Mouse (Mus musculus) ES-E14 (cell line): ENCODE results near the gene Glis2. TPM values are rescaled to one million over a fixed set of nuclear protein-coding genes. Genes with fewer than 3 reads are reported as not detected.

Source experiments
- DNase-seq: peaks from one replicate; pipeline ENCODE4 v3.0.0-alpha.2; 2013; ENCODE audit warnings: low read depth, low spot score
- H3K27ac ChIP-seq: 2 replicates; pipeline ENCODE4 v1.5.1; 2012; ENCODE audit warnings: low read depth, mild to moderate bottlenecking, low read length, moderate library complexity, mixed read lengths; ENCODE audit not compliant: poor library complexity, insufficient read depth, severe bottlenecking
- H3K36me3 ChIP-seq: 2 replicates; pipeline ENCODE4 v1.6.1; 2012; ENCODE audit warnings: mild to moderate bottlenecking, low read length, moderate library complexity, mixed read lengths; ENCODE audit not compliant: control insufficient read depth, poor library complexity, insufficient read depth, severe bottlenecking
- H3K4me1 ChIP-seq, 2 experiments: fragments of 150-350 bp in 1 of 2; sonication (generic) in 1 of 2; 2 replicates each; pipeline ENCODE4 v1.6.1; 2012; ENCODE audit warnings: low read length in 2 of 2, mild to moderate bottlenecking in 1 of 2, mixed read lengths in 1 of 2; ENCODE audit not compliant: control insufficient read depth in 2 of 2, insufficient read depth in 2 of 2, poor library complexity in 1 of 2
- H3K4me3 ChIP-seq, 2 experiments: fragments of 150-350 bp in 1 of 2; sonication (generic) in 1 of 2; 2 replicates each; pipeline ENCODE4 v1.5.1; 2012; ENCODE audit warnings: low read length in 2 of 2, low read depth in 1 of 2, mild to moderate bottlenecking in 1 of 2, mixed read lengths in 1 of 2; ENCODE audit not compliant: insufficient read depth in 1 of 2, poor library complexity in 1 of 2, severe bottlenecking in 1 of 2
- H3K9ac ChIP-seq: 2 replicates; pipeline ENCODE4 v1.6.1; 2012; ENCODE audit warnings: low read depth, mild to moderate bottlenecking, low read length, mixed read lengths; ENCODE audit not compliant: poor library complexity, insufficient read depth, severe bottlenecking
- H3K9me3 ChIP-seq: fragments of 150-350 bp; sonication (generic); 2 replicates; pipeline ENCODE4 v1.6.1; 2012; ENCODE audit warnings: low read depth, mild to moderate bottlenecking, low read length; ENCODE audit not compliant: control insufficient read depth, insufficient read depth
- CHD2 ChIP-seq: IDR thresholded peaks from 2 replicates; pipeline ENCODE4 v1.6.1; 2014; ENCODE audit warnings: mild to moderate bottlenecking, low read depth, low read length, inconsistent platforms
- HCFC1 ChIP-seq: IDR thresholded peaks from 2 replicates; pipeline ENCODE4 v1.6.1; 2012; ENCODE audit warnings: low read length, inconsistent platforms, borderline replicate concordance; ENCODE audit not compliant: insufficient read depth
- MAFK ChIP-seq: IDR thresholded peaks from 2 replicates; pipeline ENCODE4 v1.6.1; 2014; ENCODE audit warnings: mild to moderate bottlenecking, low read depth, low read length, inconsistent platforms; ENCODE audit not compliant: insufficient read depth
- ZC3H11A ChIP-seq: IDR thresholded peaks from 2 replicates; pipeline ENCODE4 v1.6.1; 2012; ENCODE audit warnings: low read depth, mild to moderate bottlenecking, inconsistent platforms, low read length, borderline replicate concordance
- ZNF384 ChIP-seq: IDR thresholded peaks from 2 replicates; pipeline ENCODE4 v1.6.1; 2012; ENCODE audit warnings: low read depth, low read length, inconsistent platforms
- in situ Hi-C, 2 experiments: fragments of 600-800 bp; cut with MboI; formaldehyde crosslinking; loops; one replicate each; pipeline ENCODE4 v1.15.1; 2025; ENCODE audit warnings: low sequenced_read_pairs in 2 of 2, inconsistent platforms in 1 of 2; ENCODE audit not compliant: unreplicated experiment in 2 of 2
- total RNA-seq: library from RNA; depleted of rRNA; stranded (reverse); fragments of 300-350 nt; gene quantifications from 2 replicates; pipeline ENCODE4 v1.2.3, GENCODE M21; 2012

Glis2 gene
- total RNA-seq, 1 experiment = 18.2 TPM

- H3K27ac ChIP-seq = no peak overlapping the region
- in situ Hi-C loops = no loop called here
- H3K4me3 ChIP-seq = peak overlapping the region; percentile 80 to 84
- no peak for DNase-seq
- H3K36me3 ChIP-seq = no peaks in the 10 kb centered on the region
- H3K9me3 ChIP-seq = no peaks in the 10 kb centered on the region
- TF ChIP-seq ZNF384 (no peak), MAFK (no peak), CHD2 (no peak), ZC3H11A (no peak), HCFC1 (no peak)
- peaks cover 0 to 13% of the 10 kb centered on the region in 2 experiments; a peak in 1 of 4 replicates for H3K4me1 ChIP-seq
- H3K9ac ChIP-seq = peak overlapping the region; percentile 82
Measured at GRCm38 (mm10) chr16:4640267-4641005, 45.9 kb downstream of the Glis2 start.

DNA sequence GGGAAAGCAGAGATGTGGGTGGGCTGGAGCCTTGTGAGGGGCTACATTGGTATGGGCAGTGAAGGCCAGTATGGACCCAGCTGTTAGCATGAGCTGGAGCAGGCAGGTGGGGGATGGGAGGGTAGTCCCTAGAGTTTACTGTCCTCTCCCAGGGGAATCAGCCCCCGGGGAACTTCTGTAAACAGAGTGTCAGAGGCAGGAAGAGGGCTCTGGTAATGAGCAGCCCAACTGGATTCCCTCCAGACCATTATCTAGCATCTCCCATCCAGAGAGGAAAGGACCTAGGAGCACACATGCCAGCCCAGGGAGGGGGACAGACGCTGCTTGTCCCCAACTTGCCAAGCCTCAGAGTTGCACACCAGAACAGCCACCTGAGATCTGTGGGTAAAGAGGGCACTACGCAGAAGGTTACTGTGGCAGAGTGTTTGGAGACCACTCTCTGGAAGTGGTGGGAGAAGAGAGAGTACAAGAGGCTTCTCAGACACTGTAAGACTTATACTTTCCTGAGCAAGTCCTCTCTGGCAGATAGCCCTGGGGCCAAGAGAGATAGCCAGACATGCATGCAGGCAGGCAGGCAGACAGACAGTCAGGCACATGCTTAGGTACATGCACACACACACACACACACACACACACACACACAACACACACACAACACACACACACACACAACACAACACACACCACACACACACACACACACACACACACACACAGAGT is 46.8 kb downstream of the Glis2 start:
- Histone ChIP-seq H3K4me1 (peaks cover 0 to 11% of the 10 kb centered on the region in 2 experiments; a peak in 1 of 4 replicates), H3K4me3 (no peak overlapping the region), H3K9me3 (no peaks in the 10 kb centered on the region), H3K27ac (no peak overlapping the region), H3K9ac (no peak overlapping the region), H3K36me3 (no peaks in the 10 kb centered on the region)
- no peak for DNase-seq
- in situ Hi-C loops = no loop called here
- no peak for TF ChIP-seq MAFK
- TF ChIP-seq ZC3H11A = no peak
- TF ChIP-seq HCFC1 = no peak
- TF ChIP-seq CHD2 = no peak
- TF ChIP-seq ZNF384 = no peak

GRCm38 (mm10) chr16:4642190-4642589 is 47.7 kb downstream of the Glis2 start:
- in situ Hi-C loops = no loop called here

GRCm38 (mm10) chr16:4642937-4643336 is 48.4 kb downstream of the Glis2 start:
- H3K36me3 ChIP-seq = no peaks in the 10 kb centered on the region
- no peak overlapping the region for H3K27ac ChIP-seq
- H3K4me3 ChIP-seq = no peak overlapping the region
- no peak for DNase-seq
- no peaks in the 10 kb centered on the region for H3K9me3 ChIP-seq
- TF ChIP-seq MAFK (no peak), ZNF384 (no peak), ZC3H11A (no peak), CHD2 (no peak), HCFC1 (no peak)
- H3K9ac ChIP-seq = no peak overlapping the region
- H3K4me1 ChIP-seq = peaks cover 0 to 11% of the 10 kb centered on the region in 2 experiments; a peak in 1 of 4 replicates
- in situ Hi-C loops = no loop called here

More at GRCm38 (mm10) chr16:4642190-4642589, 47.7 kb downstream of the Glis2 start:
- TF ChIP-seq CHD2 (no peak), ZC3H11A (no peak), ZNF384 (no peak), MAFK (no peak), HCFC1 (no peak)
- Histone ChIP-seq H3K9me3 (no peaks in the 10 kb centered on the region), H3K27ac (no peak overlapping the region), H3K9ac (no peak overlapping the region), H3K4me3 (no peak overlapping the region), H3K36me3 (no peaks in the 10 kb centered on the region), H3K4me1 (peaks cover 0 to 11% of the 10 kb centered on the region in 2 experiments; a peak in 1 of 4 replicates)
- no peak for DNase-seq
